Comparison of ENCODE assay signal across 8 mouse cellular contexts in genomic region chr1:56978151-56978700, GRCm38 (mm10). TPM values are rescaled to one million over a fixed set of nuclear protein-coding genes. Genes with fewer than 3 reads are reported as not detected.
DNase-seq lines count a peak whose midpoint lies in the region; ATAC-seq and TF ChIP-seq lines count a peak whose summit lies in the region.

TSS of gene Satb2 (minus strand) at chr1:56978650.

- 13% methylated on average over 19 of the region's 19 CpGs for WGBS in kidney, adult 2 months
- under 1% methylated on average over 19 of the region's 19 CpGs for WGBS in hindbrain, embryonic 10.5 days
- WGBS in limb, embryonic 14.5 days, result 1% methylated on average over 19 of the region's 19 CpGs

- H3K27ac ChIP-seq in kidney, adult 2 months (ENCODE audit: insufficient read depth, low read depth, low read length), result peak within 1 kb of the TSS; percentile 18; the same call in 1 of the 2 replicates
- H3K27ac ChIP-seq in hindbrain, embryonic 10.5 days, result no peak within 1 kb of the TSS
- no peak within 1 kb of the TSS for H3K27ac ChIP-seq in limb, embryonic 14.5 days (replicated peaks; ENCODE audit: low read depth, low read length)

- H3K9me3 ChIP-seq in hindbrain, embryonic 10.5 days, result no peaks in the 10 kb centered on the region
- no peaks in the 10 kb centered on the region for H3K9me3 ChIP-seq in limb, embryonic 14.5 days (ENCODE audit: control insufficient read depth, low read length)

- H3K4me1 ChIP-seq in kidney, adult 2 months (ENCODE audit: control insufficient read depth, insufficient read depth, low read length), result no peaks in the 10 kb centered on the region
- H3K4me1 ChIP-seq in hindbrain, embryonic 10.5 days (replicated peaks), result peaks cover 42% of the 10 kb centered on the region
- H3K4me1 ChIP-seq in limb, embryonic 14.5 days (ENCODE audit: control insufficient read depth, insufficient read depth, low read length), result 0 out of 2 replicates have a peak, but pooled peaks cover 11% of the 10 kb centered on the region

- H3K36me3 ChIP-seq in kidney, adult 2 months (ENCODE audit: control insufficient read depth, insufficient read depth, low read length), result no peaks in the 10 kb centered on the region
- H3K36me3 ChIP-seq in hindbrain, embryonic 10.5 days, result no peaks in the 10 kb centered on the region
- H3K36me3 ChIP-seq in limb, embryonic 14.5 days (ENCODE audit: control insufficient read depth, insufficient read depth, low read length), result no peaks in the 10 kb centered on the region

- TF ChIP-seq CTCF in kidney, adult 2 months (conservative IDR thresholded peaks at IDR 0.05; ENCODE audit: insufficient read depth, insufficient read length, low read depth, low read length), result no peak
- no peak for TF ChIP-seq CTCF in brain, embryonic 14.5 days (IDR thresholded peaks at IDR 0.05; ENCODE audit: borderline replicate concordance, extremely low read depth, insufficient read depth, insufficient read length)

- DNase-seq in kidney, adult 2 months, result peak; percentile 23
- no peak for DNase-seq in kidney, postnatal 4 days
- peak; percentile 45 for DNase-seq in brain, embryonic 14.5 days (ENCODE audit: low read depth)
- DNase-seq in hindbrain, embryonic 10.5 days (ENCODE audit: low spot score), result peak; percentile 43
- no peak for DNase-seq in limb, embryonic 14.5 days (ENCODE audit: low spot score)
- no peak for DNase-seq in T-cell, adult 2 months (ENCODE audit: low spot score)
- DNase-seq in urinary bladder, postnatal 36 days (ENCODE audit: low spot score in 2 of 2), result no peak
- no peak for DNase-seq in spleen, postnatal 36 days (ENCODE audit: low spot score in 2 of 2)

- no peak for ATAC-seq in limb, embryonic 14.5 days (ENCODE audit: low FRiP score, low read depth)

- peak within 1 kb of the TSS; percentile 18 for H3K4me3 ChIP-seq in kidney, adult 2 months (ENCODE audit: insufficient read depth, low read depth, low read length)
- H3K4me3 ChIP-seq in hindbrain, embryonic 10.5 days, result peak within 1 kb of the TSS; percentile 44
- peak within 1 kb of the TSS; percentile 29 for H3K4me3 ChIP-seq in limb, embryonic 14.5 days (replicated peaks; ENCODE audit: low read length)

- peak within 1 kb of the TSS; percentile 45 for H3K4me2 ChIP-seq in limb, embryonic 14.5 days (replicated peaks; ENCODE audit: low read depth, low read length, severe bottlenecking)

- H3K9ac ChIP-seq in limb, embryonic 14.5 days (ENCODE audit: low read depth, low read length, severe bottlenecking), result peak within 1 kb of the TSS; percentile 31; the same call in 1 of the 2 replicates

- TF ChIP-seq POLR2A in kidney, adult 2 months (IDR thresholded peaks at IDR 0.05; ENCODE audit: low read depth, low read length), result no peak
- TF ChIP-seq POLR2A in brain, embryonic 14.5 days (IDR thresholded peaks at IDR 0.05; ENCODE audit: borderline replicate concordance, extremely low read depth, insufficient read depth, insufficient read length, poor library complexity, severe bottlenecking), result no peak
- TF ChIP-seq POLR2A in limb, embryonic 14.5 days (IDR thresholded peaks at IDR 0.05; ENCODE audit: borderline replicate concordance, extremely low read depth, insufficient read depth, insufficient read length), result no peak

- peaks cover 1% of the 10 kb centered on the region; the same call in 1 of the 2 replicates for H3K27me3 ChIP-seq in kidney, adult 2 months (replicated peaks; ENCODE audit: control insufficient read depth, insufficient read depth, low read length)
- H3K27me3 ChIP-seq in hindbrain, embryonic 10.5 days (ENCODE audit: insufficient read depth, poor library complexity, severe bottlenecking), result peaks cover 86% of the 10 kb centered on the region
- peaks cover 73% of the 10 kb centered on the region for H3K27me3 ChIP-seq in limb, embryonic 14.5 days (ENCODE audit: control insufficient read depth, insufficient read depth, low read length)

RNA-seq across cellular contexts. Expression of gene Satb2, which starts in this region (rescaled TPM):
- polyA plus RNA-seq in kidney, adult 2 months (2012; rRNA removed), result 4.7 and 5.4 TPM in 2 replicates
- 7.9 and 12.2 TPM in 2 replicates for polyA plus RNA-seq in brain, embryonic 14.5 days (2012; rRNA removed)
- 0.98 and 1.3 TPM in 2 replicates for polyA plus RNA-seq in hindbrain, embryonic 10.5 days (2016; fragmentation: Nextera tagmentation; extraction: Ambion mirVana)
- polyA plus RNA-seq in limb, embryonic 14.5 days (2012; rRNA removed), result 4.9 and 5.3 TPM in 2 replicates
- polyA plus RNA-seq in limb, embryonic 14.5 days (2014; fragmentation: Nextera tagmentation; extraction: Ambion mirVana), result 5.0 and 5.3 TPM in 2 replicates

Comparison
In these comparisons a context has a peak if more than half of its experiments do, and no peak if none do; other contexts are left out.
1. DNase-seq: peak in kidney, adult 2 months (single experiment), brain, embryonic 14.5 days (single experiment) and hindbrain, embryonic 10.5 days (single experiment); none in kidney, postnatal 4 days (0 of 2), limb, embryonic 14.5 days (single experiment), T-cell, adult 2 months (single experiment), urinary bladder, postnatal 36 days (0 of 2) and spleen, postnatal 36 days (0 of 2).
2. Peak in every context shown above with its lines, with median percentiles within 50 percentile points of each other: H3K4me3 ChIP-seq.